Mouse (Mus musculus) heart, postnatal 0 days (tissue): ENCODE results near the gene Prg4.

Experiments used
- CTCF ChIP-seq: IDR thresholded peaks from 2 replicates; pipeline ENCODE4 v1.5.1; 2016; ENCODE audit warnings: antibody characterized with exemption, control low read depth, low read depth
- EP300 ChIP-seq: IDR thresholded peaks from 2 replicates; pipeline ENCODE4 v1.6.1; 2016; ENCODE audit warnings: antibody characterized with exemption, low read depth

GRCm38 (mm10) chr1:150403914-150404313 is 62.1 kb downstream of the Prg4 start:
- TF ChIP-seq CTCF (no peak), EP300 (no peak)
